Comparison of ENCODE assay signal across 14 mouse cellular contexts in the genomic region with DNA sequence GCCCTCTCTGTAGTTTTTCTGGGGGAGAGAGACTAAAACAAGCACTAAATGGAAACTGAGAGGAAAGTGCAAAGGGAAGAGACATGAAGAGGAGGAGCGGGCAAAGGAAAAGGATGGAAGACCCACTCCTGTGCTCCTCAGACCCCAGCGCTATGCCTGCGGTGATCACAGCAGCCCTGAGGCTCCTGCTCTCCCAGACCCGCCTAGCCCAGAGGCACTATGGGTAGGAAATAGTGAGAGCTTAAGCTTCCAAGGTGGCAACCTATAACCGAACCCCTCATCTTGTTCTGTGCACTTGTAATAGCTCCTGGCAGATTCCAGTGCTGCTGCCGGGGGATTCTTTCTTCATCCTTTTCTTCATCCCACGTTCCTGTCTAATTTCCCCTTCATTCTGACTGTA.
DNase-seq lines count a peak whose midpoint lies in the region; ATAC-seq and TF ChIP-seq lines count a peak whose summit lies in the region.
"Had no signal": no experiment of that assay in that cellular context is flagged by ENCODE, and none has a peak within 500 bp of the region (broad histone marks: within the 10 kb centered on the region; RNA-seq: fewer than 3 reads in every experiment).

No protein-coding gene starts in this region.

- no peaks in the 10 kb centered on the region for H3K36me3 ChIP-seq in heart, embryonic 10.5 days
- H3K36me3 ChIP-seq in embryonic facial prominence, embryonic 13.5 days, result no peaks in the 10 kb centered on the region
- H3K36me3 ChIP-seq in hindbrain, postnatal 0 days (ENCODE audit: insufficient read depth, low read length), result no peaks in the 10 kb centered on the region
- H3K36me3 ChIP-seq in midbrain, embryonic 15.5 days (replicated peaks), result no peaks in the 10 kb centered on the region
- H3K36me3 ChIP-seq in kidney, embryonic 14.5 days (ENCODE audit: control insufficient read depth, insufficient read depth, low read length), result no peaks in the 10 kb centered on the region
- H3K36me3 ChIP-seq: intestine, embryonic 15.5 days; liver, embryonic 12.5 days had no signal

- H3K27me3 ChIP-seq in heart, embryonic 10.5 days (ENCODE audit: insufficient read depth, poor library complexity, severe bottlenecking), result no peaks in the 10 kb centered on the region
- H3K27me3 ChIP-seq in embryonic facial prominence, embryonic 13.5 days, result no peaks in the 10 kb centered on the region
- no peaks in the 10 kb centered on the region for H3K27me3 ChIP-seq in hindbrain, postnatal 0 days (ENCODE audit: insufficient read depth, low read length)
- no peaks in the 10 kb centered on the region; the same call in 1 of the 2 replicates for H3K27me3 ChIP-seq in midbrain, embryonic 15.5 days (replicated peaks)
- no peaks in the 10 kb centered on the region for H3K27me3 ChIP-seq in kidney, embryonic 14.5 days (ENCODE audit: control insufficient read depth, insufficient read depth, low read length)
- H3K27me3 ChIP-seq: intestine, embryonic 15.5 days had no signal

- WGBS in heart, embryonic 10.5 days, result 41% methylated on average over 7 of the region's 7 CpGs
- 24% methylated on average over 7 of the region's 7 CpGs for WGBS in embryonic facial prominence, embryonic 13.5 days
- 42% methylated on average over 7 of the region's 7 CpGs for WGBS in hindbrain, postnatal 0 days
- WGBS in midbrain, embryonic 15.5 days, result 35% methylated on average over 7 of the region's 7 CpGs
- WGBS in kidney, embryonic 14.5 days, result 47% methylated on average over 7 of the region's 7 CpGs

- peak overlapping the region; percentile 44 for H3K4me2 ChIP-seq in embryonic facial prominence, embryonic 13.5 days
- H3K4me2 ChIP-seq in hindbrain, postnatal 0 days (ENCODE audit: low read depth, low read length), result peak overlapping the region; percentile 39; the same call in 1 of the 2 replicates
- H3K4me2 ChIP-seq in midbrain, embryonic 15.5 days, result peak overlapping the region; percentile 33; the same call in 1 of the 2 replicates
- H3K4me2 ChIP-seq in kidney, embryonic 14.5 days (replicated peaks; ENCODE audit: low read depth, low read length), result no peak overlapping the region
- H3K4me2 ChIP-seq: intestine, embryonic 15.5 days; liver, embryonic 12.5 days had no signal

- no peak for DNase-seq in heart, embryonic 10.5 days (ENCODE audit: low spot score)
- DNase-seq in heart, adult 18-20 months, result no peak
- DNase-seq in hindbrain, postnatal 0 days (ENCODE audit: low spot score), result no peak
- DNase-seq in cerebellum, adult 11-12 months, result no peak
- DNase-seq in urinary bladder, postnatal 36 days (ENCODE audit: low spot score in 2 of 2), result no peak
- DNase-seq: adrenal gland, postnatal 14 days; cerebellum, postnatal 25 days; kidney, postnatal 14 days had no signal

- TF ChIP-seq CTCF in hindbrain, postnatal 0 days (IDR thresholded peaks at IDR 0.05; ENCODE audit: low read depth), result no peak

- 0 out of 2 replicates have a peak overlapping the region, but pooled peaks have one; percentile 17 for H3K4me3 ChIP-seq in heart, embryonic 10.5 days
- no peak overlapping the region for H3K4me3 ChIP-seq in embryonic facial prominence, embryonic 13.5 days
- H3K4me3 ChIP-seq in hindbrain, postnatal 0 days (ENCODE audit: low read length), result no peak overlapping the region
- no peak overlapping the region for H3K4me3 ChIP-seq in midbrain, embryonic 15.5 days
- no peak overlapping the region for H3K4me3 ChIP-seq in kidney, embryonic 14.5 days (ENCODE audit: low read length)
- H3K4me3 ChIP-seq: intestine, embryonic 15.5 days; liver, embryonic 12.5 days; megakaryocyte, embryonic 14.5 days had no signal

- peak overlapping the region; percentile 44; the same call in 1 of the 2 replicates for H3K9ac ChIP-seq in embryonic facial prominence, embryonic 13.5 days
- H3K9ac ChIP-seq in hindbrain, postnatal 0 days (replicated peaks; ENCODE audit: low read length), result no peak overlapping the region
- H3K9ac ChIP-seq in midbrain, embryonic 15.5 days, result no peak overlapping the region
- H3K9ac ChIP-seq in kidney, embryonic 14.5 days (ENCODE audit: low read depth, low read length), result no peak overlapping the region
- H3K9ac ChIP-seq: intestine, embryonic 15.5 days; liver, embryonic 12.5 days had no signal

- no peaks in the 10 kb centered on the region for H3K9me3 ChIP-seq in heart, embryonic 10.5 days
- no peaks in the 10 kb centered on the region for H3K9me3 ChIP-seq in embryonic facial prominence, embryonic 13.5 days
- no peaks in the 10 kb centered on the region for H3K9me3 ChIP-seq in hindbrain, postnatal 0 days (ENCODE audit: low read length)
- H3K9me3 ChIP-seq in midbrain, embryonic 15.5 days, result no peaks in the 10 kb centered on the region
- H3K9me3 ChIP-seq in kidney, embryonic 14.5 days (ENCODE audit: control insufficient read depth, low read length), result no peaks in the 10 kb centered on the region
- H3K9me3 ChIP-seq: intestine, embryonic 15.5 days; liver, embryonic 12.5 days; megakaryocyte, embryonic 14.5 days had no signal

- H3K27ac ChIP-seq in heart, embryonic 10.5 days, result 0 out of 2 replicates have a peak overlapping the region, but pooled peaks have one; percentile 6
- peak overlapping the region; percentile 92 for H3K27ac ChIP-seq in embryonic facial prominence, embryonic 13.5 days
- H3K27ac ChIP-seq in hindbrain, postnatal 0 days, result no peak overlapping the region
- no peak overlapping the region for H3K27ac ChIP-seq in midbrain, embryonic 15.5 days
- no peak overlapping the region for H3K27ac ChIP-seq in kidney, embryonic 14.5 days (ENCODE audit: low read depth, low read length)
- H3K27ac ChIP-seq: intestine, embryonic 15.5 days; liver, embryonic 12.5 days had no signal

- peaks cover 27% of the 10 kb centered on the region for H3K4me1 ChIP-seq in heart, embryonic 10.5 days
- H3K4me1 ChIP-seq in embryonic facial prominence, embryonic 13.5 days, result peaks cover 47% of the 10 kb centered on the region
- H3K4me1 ChIP-seq in hindbrain, postnatal 0 days (ENCODE audit: insufficient read depth, low read length), result peaks cover 18% of the 10 kb centered on the region
- H3K4me1 ChIP-seq in midbrain, embryonic 15.5 days, result peaks cover 20% of the 10 kb centered on the region
- peaks cover 9% of the 10 kb centered on the region; the same call in 1 of the 2 replicates for H3K4me1 ChIP-seq in kidney, embryonic 14.5 days (ENCODE audit: control insufficient read depth, insufficient read depth, low read length)
- H3K4me1 ChIP-seq: liver, embryonic 12.5 days; megakaryocyte, embryonic 14.5 days had no signal

- ATAC-seq in embryonic facial prominence, embryonic 13.5 days (ENCODE audit: insufficient number of reproducible peaks, insufficient read depth, low FRiP score, low TSS enrichment, low read depth), result no peak
- ATAC-seq in hindbrain, postnatal 0 days, result no peak
- ATAC-seq in midbrain, embryonic 15.5 days (replicated peaks), result no peak
- no peak for ATAC-seq in kidney, embryonic 14.5 days (ENCODE audit: low FRiP score, low TSS enrichment)
- ATAC-seq: intestine, embryonic 15.5 days; liver, embryonic 12.5 days had no signal

Comparison
In these comparisons a context has a peak if more than half of its experiments do, and no peak if none do; other contexts are left out.
1. H3K27ac ChIP-seq: peak in heart, embryonic 10.5 days (single experiment) and embryonic facial prominence, embryonic 13.5 days (single experiment); none in hindbrain, postnatal 0 days (single experiment), midbrain, embryonic 15.5 days (single experiment) and kidney, embryonic 14.5 days (single experiment).